Mouse (Mus musculus): Measurements from ENCODE around the gene Osgep.

DNA sequence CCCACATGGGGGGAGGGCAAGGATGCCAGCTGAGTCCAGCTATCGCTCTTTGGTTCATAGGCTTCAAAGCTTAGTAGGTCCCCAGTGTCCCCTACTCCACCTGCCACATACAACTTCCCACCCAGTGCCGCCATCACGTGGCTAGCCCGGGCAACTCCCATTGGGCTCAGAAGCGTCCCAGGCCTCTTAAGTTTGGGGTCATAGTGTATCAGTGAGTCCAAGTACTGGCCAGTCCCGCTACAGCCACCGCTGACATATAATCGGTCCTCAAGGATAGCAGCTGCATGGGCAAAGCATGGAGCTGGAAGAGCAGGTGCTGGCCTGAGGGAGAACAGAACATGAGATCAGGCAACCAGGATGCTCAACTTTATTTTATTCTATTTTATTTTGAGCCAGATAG lies 33.1 kb downstream of the Osgep start:
- TF ChIP-seq CTCF (IDR thresholded peaks at IDR 0.05; ENCODE audit: low read depth) (no peak), EP300 (IDR thresholded peaks at IDR 0.05; ENCODE audit: low read depth) (no peak)

Data from heart, postnatal 0 days (tissue).